Mouse (Mus musculus) midbrain, embryonic 10.5 days (tissue): Measurements from ENCODE around the gene Prkar2b. TPM values are rescaled to one million over a fixed set of nuclear protein-coding genes. Genes with fewer than 3 reads are reported as not detected.

Experiments
- DNase-seq: peaks from one replicate; pipeline ENCODE4 v3.0.0-alpha.2; 2017; ENCODE audit warnings: low spot score
- H3K27ac ChIP-seq: fragments of 300-500 bp; sonication (generic); replicated peaks from 2 replicates; pipeline ENCODE4 v1.5.1; 2016; ENCODE audit warnings: mild to moderate bottlenecking
- H3K27me3 ChIP-seq: fragments of 300-500 bp; sonication (generic); 2 replicates; pipeline ENCODE4 v1.6.1; 2016; ENCODE audit warnings: low read depth, mild to moderate bottlenecking; ENCODE audit not compliant: poor library complexity, severe bottlenecking
- H3K36me3 ChIP-seq: fragments of 300-500 bp; sonication (generic); 2 replicates; pipeline ENCODE4 v1.6.1; 2016; ENCODE audit warnings: mild to moderate bottlenecking, moderate library complexity
- H3K4me1 ChIP-seq: fragments of 300-500 bp; sonication (generic); 2 replicates; pipeline ENCODE4 v1.6.1; 2016
- H3K4me3 ChIP-seq: fragments of 300-500 bp; sonication (generic); 2 replicates; pipeline ENCODE4 v1.5.1; 2016; ENCODE audit warnings: mild to moderate bottlenecking, moderate library complexity
- H3K9me3 ChIP-seq: fragments of 300-500 bp; sonication (generic); replicated peaks from 2 replicates; pipeline ENCODE4 v1.6.1; 2016; ENCODE audit warnings: mild to moderate bottlenecking
- WGBS: fragments of 180-500 bp; shearing (Covaris S2); methylation state at CpG from one replicate; pipeline ENCODE4 v1.1.7; 2016; 5-methylcytosine and 5-hydroxymethylcytosine counted together
- polyA plus RNA-seq: library from polyadenylated mRNA; unstranded; fragments of >200 nt; fragmentation: Nextera tagmentation; extraction: Ambion mirVana; gene quantifications from 2 replicates; pipeline ENCODE4 v1.2.1, GENCODE M21; 2016

Prkar2b gene
- 36.6 and 40.0 TPM in 2 replicates for polyA plus RNA-seq

DNA sequence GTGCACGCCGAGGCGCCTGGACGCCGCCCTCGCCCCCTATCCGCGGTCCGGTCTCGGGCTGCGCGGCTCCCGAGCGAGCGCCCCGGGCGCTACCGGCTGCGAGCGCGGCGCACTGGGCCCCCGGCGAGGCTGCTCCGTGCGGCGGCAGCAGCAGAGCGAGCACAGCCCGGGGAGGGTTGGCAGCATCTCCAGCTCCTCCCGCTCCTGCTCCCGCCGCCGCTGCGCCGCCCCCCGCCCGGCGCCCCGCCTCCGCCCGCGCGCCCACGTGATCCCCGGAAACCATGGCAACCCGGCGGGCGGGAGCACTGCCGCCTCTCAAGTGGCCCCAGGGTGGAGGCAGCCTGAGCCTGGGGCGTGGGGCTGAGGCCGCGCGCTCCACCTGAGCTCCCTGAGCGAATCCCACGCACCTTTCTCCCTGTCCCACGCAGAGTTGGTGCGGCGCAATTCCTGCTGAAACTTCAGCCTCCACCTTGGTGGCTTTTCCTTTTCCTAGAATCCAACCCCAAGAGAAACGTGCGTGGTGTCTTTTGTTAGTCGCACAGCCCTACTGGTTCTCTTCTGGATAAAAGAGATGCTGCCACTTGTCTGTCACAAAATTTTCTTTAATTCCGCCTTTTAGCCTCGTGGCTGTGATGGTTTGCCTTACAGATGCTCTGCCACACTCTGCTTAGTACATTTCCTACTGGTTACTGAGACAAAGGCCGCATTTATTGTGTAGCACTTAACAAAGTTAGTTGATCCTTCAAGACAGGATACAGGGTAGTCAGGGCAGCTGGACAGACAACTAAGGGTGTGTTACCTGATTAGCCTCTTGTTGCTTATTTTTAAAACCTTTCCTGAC, at the start of gene Prkar2b:
Prkar2b (minus strand) TSS at position 207 of the 841 bp plus-strand sequence.
- peak within 1 kb of the TSS; percentile 98 for H3K27ac ChIP-seq
- no peaks in the 10 kb centered on the region for H3K9me3 ChIP-seq
- peak within 1 kb of the TSS; percentile 86 for H3K4me3 ChIP-seq
- WGBS: under 1% methylated on average over 64 of the region's 64 CpGs
- H3K4me1 ChIP-seq: peaks cover 39% of the 10 kb centered on the region
- 0 out of 2 replicates have a peak, but pooled peaks cover 6% of the 10 kb centered on the region for H3K27me3 ChIP-seq
- no peaks in the 10 kb centered on the region for H3K36me3 ChIP-seq
- DNase-seq: peak; percentile 94

DNA sequence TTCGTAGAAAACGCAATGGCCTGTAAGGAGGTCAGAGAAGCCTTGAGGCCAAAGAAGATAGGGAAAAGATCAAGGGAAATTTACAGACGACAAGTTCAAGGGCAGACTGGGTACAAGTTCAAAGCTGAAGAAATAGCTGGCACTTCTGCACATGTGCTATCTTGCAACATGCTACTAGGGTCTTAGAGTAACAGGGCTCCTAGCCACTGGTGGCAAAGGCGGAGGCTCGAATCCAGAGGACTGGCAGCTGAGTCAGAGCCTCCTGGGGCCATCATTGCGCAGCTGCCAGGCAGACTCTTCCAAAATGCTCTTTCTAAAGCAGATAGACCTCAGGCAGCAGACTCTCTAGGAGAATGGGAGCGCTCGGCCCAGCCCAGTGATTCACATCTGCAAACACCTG, 48.1 kb upstream of the Prkar2b start:
- Histone ChIP-seq H3K27me3 (no peaks in the 10 kb centered on the region), H3K4me3 (no peak overlapping the region), H3K27ac (no peak overlapping the region), H3K36me3 (no peaks in the 10 kb centered on the region), H3K4me1 (peaks cover 17% of the 10 kb centered on the region), H3K9me3 (no peaks in the 10 kb centered on the region)
- no peak for DNase-seq
- WGBS: 93% methylated on average over 8 of the region's 8 CpGs

DNA sequence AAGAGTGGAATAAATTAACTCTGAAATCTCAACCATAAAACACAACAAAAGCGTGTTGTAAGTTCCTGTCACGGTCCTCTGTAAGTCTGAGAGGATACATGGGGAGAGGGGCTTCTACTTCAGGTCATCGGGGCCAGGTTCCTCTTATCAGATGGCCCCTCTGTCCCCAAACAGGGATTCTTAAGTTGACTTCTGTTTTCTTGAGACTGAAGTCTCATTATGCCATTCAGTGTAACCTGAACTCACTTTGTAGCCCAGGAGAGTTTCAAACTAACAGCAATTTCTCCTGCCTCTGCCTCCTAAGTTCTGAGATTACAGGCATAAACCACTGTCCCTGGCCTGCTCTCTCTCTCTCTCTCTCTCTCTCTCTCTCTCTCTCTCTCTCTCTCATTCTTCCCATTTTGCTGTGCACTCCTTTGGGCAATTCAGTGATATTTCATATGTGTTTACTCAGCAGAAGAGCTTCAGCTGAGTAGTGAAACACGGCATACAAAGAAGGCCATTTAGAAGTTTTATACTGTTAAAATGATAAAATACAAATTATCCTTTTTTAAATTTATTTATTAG, 43.9 kb upstream of the Prkar2b start:
- no peak for DNase-seq
- no peaks in the 10 kb centered on the region for H3K9me3 ChIP-seq
- 84% methylated on average over 4 of the region's 4 CpGs for WGBS
- no peaks in the 10 kb centered on the region for H3K27me3 ChIP-seq
- peaks cover 9% of the 10 kb centered on the region for H3K4me1 ChIP-seq
- no peak overlapping the region for H3K4me3 ChIP-seq
- H3K36me3 ChIP-seq: no peaks in the 10 kb centered on the region
- H3K27ac ChIP-seq: no peak overlapping the region

DNA sequence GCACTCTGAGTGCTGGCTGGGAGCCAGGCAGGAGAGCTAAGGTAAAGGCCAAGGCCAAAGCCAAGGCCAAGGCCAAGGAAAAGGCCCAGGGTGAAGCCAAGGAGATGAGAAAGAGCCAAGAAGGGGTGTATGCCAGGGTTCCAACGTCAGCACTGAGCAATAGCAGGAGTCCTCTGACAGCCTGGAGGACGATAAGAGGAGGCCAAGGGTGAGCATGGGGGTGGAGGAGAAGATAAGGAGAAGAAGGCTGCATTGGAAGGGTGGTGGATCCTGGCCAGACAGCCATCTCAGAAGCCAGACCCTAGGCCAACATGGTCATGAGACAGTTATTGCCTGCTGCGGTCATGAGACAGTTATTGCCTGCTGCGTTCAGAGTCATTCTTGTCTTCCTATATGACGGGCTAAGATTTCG, 43.4 kb upstream of the Prkar2b start:
- peaks cover 9% of the 10 kb centered on the region for H3K4me1 ChIP-seq
- H3K27me3 ChIP-seq: no peaks in the 10 kb centered on the region
- no peaks in the 10 kb centered on the region for H3K9me3 ChIP-seq
- DNase-seq: no peak
- H3K4me3 ChIP-seq: no peak overlapping the region
- WGBS: 83% methylated on average over 6 of the region's 6 CpGs
- no peak overlapping the region for H3K27ac ChIP-seq
- no peaks in the 10 kb centered on the region for H3K36me3 ChIP-seq

DNA sequence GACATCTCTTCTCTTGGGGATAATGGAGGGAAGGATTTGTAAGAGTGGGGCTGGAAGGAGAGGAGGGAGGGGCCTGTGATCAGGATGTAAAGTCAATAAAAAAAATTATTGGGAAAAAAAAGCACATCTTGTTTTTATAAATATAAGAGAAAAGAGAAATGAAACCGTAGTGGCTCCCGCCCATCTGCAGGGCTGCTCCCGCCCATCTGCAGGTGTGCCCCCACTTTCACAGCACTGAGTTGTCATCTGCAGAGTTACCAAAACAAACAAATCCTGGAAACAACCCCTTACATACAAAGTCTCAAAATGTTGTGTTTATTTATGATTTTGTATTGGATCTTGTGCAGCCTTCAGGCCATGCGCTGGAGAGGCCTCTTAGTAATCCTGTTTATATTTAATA, 40.2 kb upstream of the Prkar2b start:
- no peak for DNase-seq
- Histone ChIP-seq H3K36me3 (no peaks in the 10 kb centered on the region), H3K27ac (no peak overlapping the region), H3K4me1 (peaks cover 9% of the 10 kb centered on the region), H3K4me3 (no peak overlapping the region), H3K27me3 (no peaks in the 10 kb centered on the region), H3K9me3 (no peaks in the 10 kb centered on the region)
- 97% methylated on average over 4 of the region's 4 CpGs for WGBS

DNA sequence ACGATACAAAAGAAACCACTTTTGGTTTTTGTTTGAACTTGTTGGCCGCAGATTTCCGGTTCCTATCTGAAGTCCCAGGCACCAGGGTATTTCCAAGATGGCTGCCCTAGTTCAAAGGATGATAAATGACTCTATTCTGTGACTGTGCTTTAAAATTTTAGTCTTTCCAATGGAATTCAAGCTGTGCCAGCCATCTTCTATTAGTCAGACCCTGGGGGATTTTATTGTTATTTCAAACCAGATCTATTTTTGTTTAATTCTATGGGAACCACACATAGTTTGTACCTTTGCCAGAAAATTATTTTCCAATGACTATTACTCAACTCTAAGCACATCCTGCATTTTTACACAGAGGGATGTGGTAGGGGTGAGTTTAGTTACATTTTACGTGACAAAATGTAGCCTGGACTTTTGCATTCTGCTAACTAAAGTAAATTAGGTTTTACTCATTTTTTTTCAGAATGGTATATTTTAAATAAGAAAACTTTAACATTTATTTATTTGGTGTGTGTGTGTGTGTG, 38.6 kb upstream of the Prkar2b start:
- WGBS: 92% methylated on average over 4 of the region's 4 CpGs
- DNase-seq: no peak
- H3K36me3 ChIP-seq: no peaks in the 10 kb centered on the region

DNA sequence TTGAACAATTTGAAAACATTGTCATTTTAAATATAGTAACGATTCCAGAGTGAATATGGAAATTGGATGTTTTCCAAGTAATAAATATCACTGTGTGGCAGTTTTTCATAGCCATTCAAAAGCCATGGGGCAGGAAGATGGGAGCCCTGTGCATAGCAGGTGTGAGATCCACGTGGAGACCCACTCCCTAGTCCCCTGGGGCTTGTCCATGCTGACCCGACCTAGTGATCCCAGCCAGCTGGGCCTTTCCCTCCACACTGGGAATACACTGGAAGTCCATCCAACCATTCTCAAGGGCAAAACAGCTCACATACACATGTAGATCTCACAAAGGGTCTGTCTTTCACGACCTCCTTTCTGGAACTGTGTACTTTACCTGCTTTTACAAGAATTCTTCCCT, 37.5 kb upstream of the Prkar2b start:
- Histone ChIP-seq H3K36me3 (no peaks in the 10 kb centered on the region), H3K4me3 (no peak overlapping the region)

More for the DNA sequence above, 38.6 kb upstream of the Prkar2b start:
- Histone ChIP-seq H3K4me1 (no peaks in the 10 kb centered on the region), H3K27me3 (no peaks in the 10 kb centered on the region), H3K4me3 (no peak overlapping the region), H3K27ac (no peak overlapping the region), H3K9me3 (no peaks in the 10 kb centered on the region)

DNA sequence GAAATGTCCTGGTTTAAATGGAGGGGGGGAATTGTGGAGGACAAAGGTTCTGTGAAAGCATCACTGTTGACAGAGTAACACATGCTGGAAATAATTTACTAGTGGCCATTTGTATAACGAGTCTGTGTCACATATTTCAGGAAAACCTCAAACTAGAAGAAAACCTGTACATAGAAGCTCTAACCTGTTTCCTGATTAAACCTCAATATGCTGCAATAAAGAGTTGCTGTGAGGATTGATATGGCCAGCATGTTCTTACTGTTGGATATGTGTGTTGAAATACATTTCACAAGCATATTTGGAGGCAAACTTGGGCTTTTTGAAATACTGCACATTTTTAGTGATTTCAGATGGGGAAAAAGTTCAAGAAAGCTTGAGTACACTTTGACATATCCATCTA, 36.0 kb upstream of the Prkar2b start:
- Histone ChIP-seq H3K27me3 (no peaks in the 10 kb centered on the region), H3K4me3 (no peak overlapping the region), H3K4me1 (no peaks in the 10 kb centered on the region), H3K9me3 (no peaks in the 10 kb centered on the region), H3K27ac (no peak overlapping the region), H3K36me3 (no peaks in the 10 kb centered on the region)
- WGBS: 79% methylated on average over 1 of the region's 1 CpGs
- no peak for DNase-seq

More for the DNA sequence above, 37.5 kb upstream of the Prkar2b start:
- H3K4me1 ChIP-seq: no peaks in the 10 kb centered on the region
- H3K27me3 ChIP-seq: no peaks in the 10 kb centered on the region
- no peaks in the 10 kb centered on the region for H3K9me3 ChIP-seq
- H3K27ac ChIP-seq: no peak overlapping the region
- no peak for DNase-seq
- WGBS: 70% methylated on average over 4 of the region's 4 CpGs

DNA sequence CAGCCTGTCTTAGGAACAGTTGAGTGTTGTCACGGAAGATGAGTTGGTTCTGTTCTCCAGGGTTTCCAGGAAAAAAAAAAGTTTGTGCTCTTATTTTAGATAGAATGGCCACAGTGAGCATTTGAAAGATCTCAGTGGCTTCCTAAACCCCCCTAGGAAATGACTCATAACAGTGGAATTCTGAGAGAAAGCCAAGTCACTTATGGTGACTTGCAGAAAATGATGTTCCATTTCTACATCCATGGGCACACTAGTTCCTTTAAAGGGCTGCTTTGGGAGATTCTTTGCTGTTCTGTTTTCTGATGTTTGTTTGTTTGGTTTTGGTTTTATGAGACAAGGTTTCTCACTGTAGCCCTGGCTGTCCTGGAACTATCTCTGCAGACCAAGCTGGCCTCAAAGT, 34.1 kb upstream of the Prkar2b start:
- WGBS: 93% methylated on average over 1 of the region's 1 CpGs
- Histone ChIP-seq H3K27ac (no peak overlapping the region), H3K36me3 (no peaks in the 10 kb centered on the region), H3K27me3 (no peaks in the 10 kb centered on the region), H3K4me1 (no peaks in the 10 kb centered on the region), H3K4me3 (no peak overlapping the region), H3K9me3 (peaks cover 19% of the 10 kb centered on the region)
- DNase-seq: no peak

DNA sequence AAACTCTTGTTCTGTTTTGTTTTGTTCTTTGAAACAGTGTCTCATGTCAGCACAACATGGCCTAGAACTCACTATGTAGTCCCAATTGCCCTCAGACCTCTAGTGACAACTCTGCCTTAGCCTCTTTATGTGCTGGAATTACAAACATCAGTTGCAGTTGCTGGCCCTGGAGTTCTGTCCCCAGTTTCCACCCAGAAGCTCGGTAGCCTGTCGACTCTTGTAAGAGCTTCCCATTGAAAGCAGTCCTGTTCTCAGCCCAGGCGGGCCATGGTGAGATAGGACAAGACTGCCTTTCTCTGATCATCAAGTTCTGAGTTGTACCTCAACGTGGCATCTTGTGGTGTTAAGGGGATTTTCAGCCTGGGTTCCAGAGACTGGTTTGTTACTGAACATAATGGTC, 31.4 kb upstream of the Prkar2b start:
- WGBS: 89% methylated on average over 4 of the region's 4 CpGs
- peaks cover 21% of the 10 kb centered on the region for H3K9me3 ChIP-seq
- no peaks in the 10 kb centered on the region for H3K36me3 ChIP-seq
- no peaks in the 10 kb centered on the region for H3K4me1 ChIP-seq
- H3K27me3 ChIP-seq: no peaks in the 10 kb centered on the region
- H3K27ac ChIP-seq: no peak overlapping the region
- no peak for DNase-seq
- H3K4me3 ChIP-seq: no peak overlapping the region

DNA sequence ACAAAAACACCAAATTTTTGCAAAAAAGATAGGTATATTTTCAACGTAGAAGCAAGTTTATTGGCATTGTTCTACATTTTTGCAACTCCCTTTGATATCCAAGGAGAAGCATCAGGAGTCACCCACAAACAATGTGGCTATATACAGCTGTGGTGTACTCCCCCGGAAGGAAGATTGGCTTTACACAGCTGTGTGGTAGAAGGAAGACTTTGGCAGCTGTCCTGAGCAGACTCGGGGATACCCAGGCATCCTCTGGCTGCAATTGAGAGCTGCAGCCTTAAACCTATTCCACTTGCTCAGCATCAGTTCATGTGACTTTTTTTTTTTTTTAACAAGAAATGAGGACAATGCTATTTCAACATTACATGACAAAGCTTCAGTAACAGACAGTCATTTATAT, 27.5 kb upstream of the Prkar2b start:
- H3K36me3 ChIP-seq: no peaks in the 10 kb centered on the region
- WGBS: 85% methylated on average over 3 of the region's 3 CpGs
- H3K27ac ChIP-seq: no peak overlapping the region
- peaks cover 21% of the 10 kb centered on the region for H3K9me3 ChIP-seq
- H3K27me3 ChIP-seq: no peaks in the 10 kb centered on the region
- H3K4me3 ChIP-seq: no peak overlapping the region
- no peaks in the 10 kb centered on the region for H3K4me1 ChIP-seq
- no peak for DNase-seq

DNA sequence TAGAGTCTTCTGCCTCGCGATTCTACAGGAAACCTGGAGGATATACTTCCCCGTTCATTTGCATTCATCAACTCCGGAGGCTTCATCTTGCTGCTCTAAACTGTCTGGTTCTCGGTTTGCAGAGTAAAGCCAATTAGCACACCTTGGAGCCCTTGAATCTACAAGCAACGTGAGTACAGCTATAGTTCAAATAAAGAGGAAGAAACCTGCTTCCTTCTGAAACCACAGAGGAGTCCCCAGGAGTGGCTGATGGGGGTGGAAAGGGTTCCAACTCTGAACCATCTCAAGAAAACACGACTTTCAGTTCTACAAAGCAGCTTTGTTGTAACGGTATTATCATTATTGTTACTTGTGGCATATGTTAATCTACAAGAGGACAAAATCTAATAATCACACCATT, 26.2 kb upstream of the Prkar2b start:
- H3K9me3 ChIP-seq: peaks cover 21% of the 10 kb centered on the region
- 85% methylated on average over 8 of the region's 8 CpGs for WGBS

DNA sequence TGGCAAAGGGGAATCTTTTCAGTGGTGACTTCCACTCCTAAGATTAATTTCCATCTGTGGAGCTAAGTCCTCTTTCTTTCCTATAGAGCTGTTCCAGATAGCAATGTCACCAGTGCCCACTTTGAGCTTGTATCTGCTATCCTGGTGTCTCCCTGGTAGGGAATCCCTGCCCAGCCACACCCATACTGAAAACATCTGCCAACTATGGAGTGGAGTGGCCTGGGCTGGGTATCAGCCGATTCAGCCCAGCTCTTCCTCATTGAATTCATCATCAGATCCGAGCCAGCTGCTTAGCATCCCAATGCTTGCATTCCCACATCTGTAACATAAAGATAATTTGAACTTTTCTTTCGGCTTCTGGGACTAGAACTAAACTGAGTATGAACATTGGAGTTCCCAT, 25.8 kb upstream of the Prkar2b start:
- Histone ChIP-seq H3K36me3 (no peaks in the 10 kb centered on the region), H3K4me1 (no peaks in the 10 kb centered on the region), H3K27me3 (no peaks in the 10 kb centered on the region), H3K4me3 (no peak overlapping the region), H3K27ac (no peak overlapping the region), H3K9me3 (peaks cover 19% of the 10 kb centered on the region)
- DNase-seq: no peak
- WGBS: 88% methylated on average over 3 of the region's 3 CpGs

More for the DNA sequence above, 26.2 kb upstream of the Prkar2b start:
- no peak for DNase-seq
- Histone ChIP-seq H3K27ac (no peak overlapping the region), H3K27me3 (no peaks in the 10 kb centered on the region), H3K4me1 (no peaks in the 10 kb centered on the region), H3K4me3 (no peak overlapping the region), H3K36me3 (no peaks in the 10 kb centered on the region)
